Comparison of ENCODE assay signal across 8 mouse cellular contexts in the genomic region with DNA sequence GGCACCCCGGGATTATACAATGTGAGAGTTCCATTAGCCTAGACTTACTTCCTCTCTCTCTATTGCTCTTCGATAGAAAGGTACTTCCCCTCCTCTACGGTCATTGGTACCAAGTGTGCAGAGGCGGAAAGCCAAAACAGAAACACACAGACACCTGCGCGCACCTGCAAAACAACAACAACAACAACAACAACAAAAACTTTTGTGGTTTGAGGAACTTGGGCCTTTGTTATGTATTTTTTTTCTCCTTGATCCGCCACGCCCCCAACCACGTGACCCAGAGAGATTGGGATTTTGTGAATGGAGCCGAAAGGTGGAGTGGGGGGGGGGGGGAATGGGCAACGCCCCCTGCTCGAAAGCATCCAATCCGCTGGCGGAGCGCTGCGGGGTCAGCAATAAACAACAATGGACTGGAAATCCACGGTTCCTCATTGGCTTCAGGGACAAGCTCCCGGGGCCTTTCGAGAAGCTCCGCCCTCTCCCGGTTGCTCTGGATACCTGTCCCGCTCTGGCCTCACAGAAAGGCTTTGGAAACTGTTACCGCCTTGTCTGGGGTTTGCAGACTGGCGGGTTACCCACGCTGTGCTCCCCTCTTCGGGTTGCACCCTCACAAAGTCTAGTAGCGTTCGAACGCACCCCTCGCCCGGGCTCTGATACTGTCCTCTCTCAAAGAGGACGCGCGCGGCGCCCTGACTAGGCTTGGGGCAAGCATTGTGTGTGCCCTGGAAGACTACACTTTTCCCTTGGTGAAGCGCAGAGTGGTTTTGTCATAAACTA. TPM values are rescaled to one million over a fixed set of nuclear protein-coding genes. Genes with fewer than 3 reads are reported as not detected.
DNase-seq lines count a peak whose midpoint lies in the region; ATAC-seq and TF ChIP-seq lines count a peak whose summit lies in the region.

No protein-coding gene starts in this region.

- ATAC-seq in embryonic facial prominence, embryonic 12.5 days (ENCODE audit: insufficient number of reproducible peaks, insufficient read depth, low FRiP score, low TSS enrichment): peak; percentile 94
- ATAC-seq in limb, embryonic 11.5 days (ENCODE audit: insufficient number of reproducible peaks, low FRiP score, low TSS enrichment, low read depth): peak; percentile 94
- ATAC-seq in midbrain, embryonic 12.5 days (ENCODE audit: low FRiP score, low read depth): peak; percentile 96

- H3K4me1 ChIP-seq in embryonic facial prominence, embryonic 12.5 days: peaks cover 10% of the 10 kb centered on the region; the same call in 1 of the 2 replicates
- no peaks in the 10 kb centered on the region; the same call in 1 of the 2 replicates for H3K4me1 ChIP-seq in heart, adult 2 months (ENCODE audit: control insufficient read depth, insufficient read depth, low read length)
- H3K4me1 ChIP-seq in limb, embryonic 11.5 days (ENCODE audit: control insufficient read depth, insufficient read depth, low read length): no peaks in the 10 kb centered on the region
- H3K4me1 ChIP-seq in midbrain, embryonic 12.5 days: peaks cover 7% of the 10 kb centered on the region; the same call in 1 of the 2 replicates
- H3K4me1 ChIP-seq in small intestine, adult 2 months (ENCODE audit: control insufficient read depth, insufficient read depth, insufficient read length, low read length): peaks cover 3% of the 10 kb centered on the region; the same call in 1 of the 2 replicates

- H3K4me3 ChIP-seq in embryonic facial prominence, embryonic 12.5 days: peak overlapping the region; percentile 59
- H3K4me3 ChIP-seq in heart, adult 2 months: peak overlapping the region; percentile 80
- peak overlapping the region; percentile 49 for H3K4me3 ChIP-seq in limb, embryonic 11.5 days (ENCODE audit: low read depth, low read length)
- peak overlapping the region; percentile 65 for H3K4me3 ChIP-seq in midbrain, embryonic 12.5 days
- H3K4me3 ChIP-seq in small intestine, adult 2 months (ENCODE audit: low read depth, low read length): peak overlapping the region; percentile 89

- H3K27me3 ChIP-seq in embryonic facial prominence, embryonic 12.5 days: no peaks in the 10 kb centered on the region
- no peaks in the 10 kb centered on the region for H3K27me3 ChIP-seq in heart, adult 2 months (ENCODE audit: control insufficient read depth, insufficient read depth, low read length)
- no peaks in the 10 kb centered on the region for H3K27me3 ChIP-seq in limb, embryonic 11.5 days (ENCODE audit: control insufficient read depth, insufficient read depth, low read length)
- H3K27me3 ChIP-seq in midbrain, embryonic 12.5 days: no peaks in the 10 kb centered on the region
- H3K27me3 ChIP-seq in small intestine, adult 2 months (ENCODE audit: control insufficient read depth, insufficient read depth, low read length): no peaks in the 10 kb centered on the region

- peak; percentile 41 for TF ChIP-seq CTCF in heart, adult 2 months (IDR thresholded peaks at IDR 0.05)
- TF ChIP-seq CTCF in small intestine, adult 2 months (IDR thresholded peaks at IDR 0.05; ENCODE audit: extremely low read depth, insufficient read length, insufficient replicate concordance, low read depth, low read length): no peak

- WGBS in embryonic facial prominence, embryonic 12.5 days: under 1% methylated on average over 36 of the region's 37 CpGs
- under 1% methylated on average over 37 of the region's 37 CpGs for WGBS in heart, adult 2 months
- WGBS in limb, embryonic 11.5 days: under 1% methylated on average over 37 of the region's 37 CpGs
- under 1% methylated on average over 37 of the region's 37 CpGs for WGBS in midbrain, embryonic 12.5 days
- WGBS in small intestine, adult 2 months: under 1% methylated on average over 37 of the region's 37 CpGs

- H3K27ac ChIP-seq in embryonic facial prominence, embryonic 12.5 days: peak overlapping the region; percentile 92
- peak overlapping the region; percentile 87 for H3K27ac ChIP-seq in heart, adult 2 months
- peak overlapping the region; percentile 86 for H3K27ac ChIP-seq in limb, embryonic 11.5 days (replicated peaks; ENCODE audit: low read depth, low read length)
- peak overlapping the region; percentile 84 for H3K27ac ChIP-seq in midbrain, embryonic 12.5 days (replicated peaks)
- peak overlapping the region; percentile 59 for H3K27ac ChIP-seq in small intestine, adult 2 months (ENCODE audit: insufficient read depth, low read depth, low read length)

- no peak for TF ChIP-seq EP300 in heart, adult 2 months (IDR thresholded peaks at IDR 0.05; ENCODE audit: insufficient read depth, low read depth, low read length)

- no peaks in the 10 kb centered on the region for H3K79me2 ChIP-seq in heart, adult 2 months (replicated peaks; ENCODE audit: control insufficient read depth, insufficient read depth, low read length)

- intact Hi-C loops in heart, adult 2 months (cut with DNase I): loop anchor here (5.0 kb wide), 1 partner anchor 149 kb away; no protein-coding TSS in a partner anchor

- H3K4me2 ChIP-seq in embryonic facial prominence, embryonic 12.5 days (replicated peaks): peak overlapping the region; percentile 89
- H3K4me2 ChIP-seq in limb, embryonic 11.5 days (ENCODE audit: low read depth, severe bottlenecking): peak overlapping the region; percentile 96
- peak overlapping the region; percentile 96 for H3K4me2 ChIP-seq in midbrain, embryonic 12.5 days (replicated peaks)

- peak overlapping the region; percentile 50 for H3K9ac ChIP-seq in embryonic facial prominence, embryonic 12.5 days
- H3K9ac ChIP-seq in heart, adult 2 months (ENCODE audit: low read depth, low read length): peak overlapping the region; percentile 68
- H3K9ac ChIP-seq in limb, embryonic 11.5 days (ENCODE audit: low read length): peak overlapping the region; percentile 71
- peak overlapping the region; percentile 60 for H3K9ac ChIP-seq in midbrain, embryonic 12.5 days (replicated peaks)

- H3K36me3 ChIP-seq in embryonic facial prominence, embryonic 12.5 days: no peaks in the 10 kb centered on the region
- H3K36me3 ChIP-seq in heart, adult 2 months (ENCODE audit: control insufficient read depth, insufficient read depth, low read length): no peaks in the 10 kb centered on the region
- H3K36me3 ChIP-seq in limb, embryonic 11.5 days (ENCODE audit: control insufficient read depth, insufficient read depth, low read length): no peaks in the 10 kb centered on the region
- no peaks in the 10 kb centered on the region for H3K36me3 ChIP-seq in midbrain, embryonic 12.5 days
- H3K36me3 ChIP-seq in small intestine, adult 2 months (ENCODE audit: control insufficient read depth, insufficient read depth, low read length): no peaks in the 10 kb centered on the region

- DNase-seq in layer of hippocampus, adult 11-12 months (ENCODE audit: low spot score): peak; percentile 86
- no peak for DNase-seq in layer of hippocampus, adult 9-10 months (ENCODE audit: low spot score)
- DNase-seq in heart, adult 2 months: peak; percentile 84 to 90
- peak; percentile 88 for DNase-seq in kidney, adult 18-20 months
- peak; percentile 92 for DNase-seq in limb, embryonic 11.5 days (ENCODE audit: low spot score)

- TF ChIP-seq POLR2A in heart, adult 2 months (IDR thresholded peaks at IDR 0.05; ENCODE audit: insufficient read depth, low read depth, low read length): peak; percentile 59
- peak; percentile 19; the same call in 1 of the 2 replicates for TF ChIP-seq POLR2A in small intestine, adult 2 months (IDR thresholded peaks at IDR 0.05; ENCODE audit: low read depth, low read length)

- H3K9me3 ChIP-seq in embryonic facial prominence, embryonic 12.5 days: no peaks in the 10 kb centered on the region
- no peaks in the 10 kb centered on the region for H3K9me3 ChIP-seq in limb, embryonic 11.5 days (ENCODE audit: control insufficient read depth, low read length)
- no peaks in the 10 kb centered on the region for H3K9me3 ChIP-seq in midbrain, embryonic 12.5 days

RNA-seq across cellular contexts. Expression of a gene that starts 0.7 kb away (rescaled TPM):
- 22.8 and 23.2 TPM in 2 replicates for polyA plus RNA-seq in embryonic facial prominence, embryonic 12.5 days (2016; fragmentation: Nextera tagmentation; extraction: Ambion mirVana)
- 1 to 10 TPM; 7.8 to 9.5 TPM for total RNA-seq in heart, adult 2 months (2021)
- polyA plus RNA-seq in heart, adult 2 months (2012; rRNA removed): 6.5 and 14.9 TPM in 2 replicates
- 13.3 and 15.6 TPM in 2 replicates for polyA plus RNA-seq in limb, embryonic 11.5 days (2014; fragmentation: Nextera tagmentation; extraction: Ambion mirVana)
- polyA plus RNA-seq in midbrain, embryonic 12.5 days (2016; fragmentation: Nextera tagmentation; extraction: Ambion mirVana): 13.5 and 16.0 TPM in 2 replicates
- 1.2 and 2.2 TPM in 2 replicates for polyA plus RNA-seq in small intestine, adult 2 months (2012; rRNA removed)
